Mouse (Mus musculus) embryonic facial prominence, embryonic 11.5 days (tissue): ENCODE measurements around the gene Ints4. TPM values are rescaled to one million over a fixed set of nuclear protein-coding genes. Genes with fewer than 3 reads are reported as not detected.

Experiments
- ATAC-seq: fragments of 200-750 bp; cut with Nextera tagmentation; replicated peaks from 2 replicates; pipeline ENCODE4 v1.8.0; 2017; ENCODE audit warnings: low read depth; ENCODE audit not compliant: insufficient number of reproducible peaks, low FRiP score, low TSS enrichment
- DNase-seq: peaks from one replicate; pipeline ENCODE4 v3.0.0-alpha.2; 2015; ENCODE audit warnings: low spot score
- H3K27ac ChIP-seq: fragments of 300-500 bp; sonication (generic); replicated peaks from 2 replicates; pipeline ENCODE4 v1.5.1; 2014; ENCODE audit warnings: mild to moderate bottlenecking, low read depth, low read length, control low read depth
- H3K27me3 ChIP-seq: fragments of 300-500 bp; sonication (generic); 2 replicates; pipeline ENCODE4 v1.6.1; 2014; ENCODE audit warnings: mild to moderate bottlenecking, low read length, moderate library complexity, mixed read lengths; ENCODE audit not compliant: control insufficient read depth, insufficient read depth
- H3K36me3 ChIP-seq: fragments of 300-500 bp; sonication (generic); replicated peaks from 2 replicates; pipeline ENCODE4 v1.6.1; 2014; ENCODE audit warnings: low read depth, mild to moderate bottlenecking, low read length, moderate library complexity, mixed read lengths; ENCODE audit not compliant: control insufficient read depth, insufficient read depth
- H3K4me1 ChIP-seq: fragments of 300-500 bp; sonication (generic); 2 replicates; pipeline ENCODE4 v1.6.1; 2014; ENCODE audit warnings: low read length, mixed read lengths; ENCODE audit not compliant: control insufficient read depth, insufficient read depth
- H3K4me2 ChIP-seq: fragments of 300-500 bp; sonication (generic); 2 replicates; pipeline ENCODE4 v1.6.1; 2014; ENCODE audit warnings: low read depth, mild to moderate bottlenecking, control low read depth, low read length, moderate library complexity
- H3K4me3 ChIP-seq: fragments of 300-500 bp; sonication (generic); 2 replicates; pipeline ENCODE4 v1.5.1; 2014; ENCODE audit warnings: low read depth, low read length, control low read depth
- H3K9ac ChIP-seq: fragments of 300-500 bp; sonication (generic); replicated peaks from 2 replicates; pipeline ENCODE4 v1.6.1; 2014; ENCODE audit warnings: mild to moderate bottlenecking, control low read depth, low read length
- H3K9me3 ChIP-seq: fragments of 300-500 bp; sonication (generic); replicated peaks from 2 replicates; pipeline ENCODE4 v1.6.1; 2016; ENCODE audit warnings: mild to moderate bottlenecking, low read length, inconsistent platforms, mixed read lengths; ENCODE audit not compliant: control insufficient read depth
- WGBS: fragments of 180-500 bp; shearing (Covaris S2); extraction: QIAGEN DNeasy Blood & Tissue Kit; methylation state at CpG from one replicate; pipeline ENCODE4 v1.1.7; 2014; 5-methylcytosine and 5-hydroxymethylcytosine counted together
- polyA plus RNA-seq: library from polyadenylated mRNA; unstranded; fragments of >200 nt; fragmentation: Nextera tagmentation; extraction: Ambion mirVana; gene quantifications from 2 replicates; pipeline ENCODE4 v1.2.1, GENCODE M21; 2014

Ints4 gene
- polyA plus RNA-seq, 1 experiment from 2014 or later, result 70.1 TPM

DNA sequence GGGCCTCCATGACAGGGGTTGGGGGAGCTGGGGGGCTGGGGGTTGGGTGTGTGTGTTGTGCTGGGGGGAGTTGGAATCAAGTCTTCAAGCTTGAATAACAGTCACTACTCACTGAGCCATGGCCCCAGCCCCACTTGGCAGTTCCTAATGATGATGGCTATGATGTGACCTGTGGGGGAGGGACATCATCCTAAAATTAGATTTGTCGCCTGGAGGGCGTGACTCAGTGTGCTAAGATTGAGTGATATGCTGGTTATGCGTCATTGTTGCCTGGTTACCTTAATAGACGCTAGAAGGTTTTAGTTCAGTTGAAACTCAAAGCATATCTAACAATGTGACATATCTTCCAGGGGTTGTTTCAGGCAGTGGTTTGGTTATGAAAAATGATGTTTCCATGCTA, 11.7 kb downstream of the Ints4 start:
- no peak overlapping the region for H3K4me3 ChIP-seq
- ATAC-seq (no peak), DNase-seq (no peak)
- H3K9me3 ChIP-seq, result no peaks in the 10 kb centered on the region
- H3K27me3 ChIP-seq, result no peaks in the 10 kb centered on the region
- WGBS, result 90% methylated on average over 4 of the region's 4 CpGs
- no peaks in the 10 kb centered on the region; the same call in none of the 2 replicates for H3K36me3 ChIP-seq
- H3K27ac ChIP-seq, result no peak overlapping the region
- no peaks in the 10 kb centered on the region for H3K4me1 ChIP-seq
- H3K9ac ChIP-seq, result no peak overlapping the region
- H3K4me2 ChIP-seq, result no peak overlapping the region

- no peak for ATAC-seq
Measured at GRCm38 (mm10) chr7:97495052-97495451, 14.3 kb downstream of the Ints4 start.

GRCm38 (mm10) chr7:97500555-97501209, 19.9 kb downstream of the Ints4 start:
- Histone ChIP-seq H3K4me1 (no peaks in the 10 kb centered on the region), H3K4me3 (no peak overlapping the region), H3K27me3 (no peaks in the 10 kb centered on the region), H3K9me3 (no peaks in the 10 kb centered on the region), H3K36me3 (peaks cover 2% of the 10 kb centered on the region; the same call in 1 of the 2 replicates), H3K9ac (no peak overlapping the region), H3K4me2 (no peak overlapping the region), H3K27ac (no peak overlapping the region)
- no peak for DNase-seq
- 88% methylated on average over 5 of the region's 5 CpGs for WGBS
- no peak for ATAC-seq

More at GRCm38 (mm10) chr7:97495052-97495451, 14.3 kb downstream of the Ints4 start:
- Histone ChIP-seq H3K27ac (no peak overlapping the region), H3K36me3 (no peaks in the 10 kb centered on the region; the same call in none of the 2 replicates), H3K4me3 (no peak overlapping the region), H3K27me3 (no peaks in the 10 kb centered on the region), H3K4me1 (no peaks in the 10 kb centered on the region), H3K9ac (no peak overlapping the region), H3K4me2 (no peak overlapping the region), H3K9me3 (no peaks in the 10 kb centered on the region)
- no peak for DNase-seq

- Histone ChIP-seq H3K4me3 (no peak overlapping the region), H3K9me3 (no peaks in the 10 kb centered on the region), H3K9ac (no peak overlapping the region), H3K4me1 (no peaks in the 10 kb centered on the region), H3K27ac (no peak overlapping the region), H3K36me3 (no peaks in the 10 kb centered on the region; the same call in none of the 2 replicates), H3K4me2 (no peak overlapping the region), H3K27me3 (no peaks in the 10 kb centered on the region)
- no peak for ATAC-seq
- WGBS, result 87% methylated on average over 1 of the region's 1 CpGs
- no peak for DNase-seq
Measured at GRCm38 (mm10) chr7:97514786-97515185, 34.0 kb downstream of the Ints4 start.

DNA sequence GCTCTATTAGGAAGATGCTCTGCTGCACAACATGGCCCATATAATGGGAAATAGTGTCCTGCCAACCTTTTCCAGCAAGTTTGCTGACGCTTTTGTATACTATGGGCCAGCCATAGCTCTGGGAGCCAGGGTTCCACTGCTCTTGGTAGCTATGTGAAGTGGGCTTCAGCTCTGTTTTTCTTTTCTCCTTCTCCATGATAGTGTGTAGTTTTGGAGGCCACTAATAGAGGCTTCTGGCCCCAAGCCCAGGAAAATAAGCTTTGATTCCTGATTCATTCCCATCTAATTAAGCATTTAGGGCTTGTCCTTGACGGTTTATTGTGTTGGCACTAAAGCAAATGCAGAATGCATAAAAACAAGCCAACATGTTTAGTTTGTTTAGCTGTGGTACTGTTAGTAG, 39.2 kb downstream of the Ints4 start:
- DNase-seq (no peak), ATAC-seq (no peak)
- Histone ChIP-seq H3K9me3 (no peaks in the 10 kb centered on the region), H3K36me3 (no peaks in the 10 kb centered on the region; the same call in none of the 2 replicates), H3K9ac (no peak overlapping the region), H3K4me1 (no peaks in the 10 kb centered on the region), H3K27me3 (no peaks in the 10 kb centered on the region), H3K27ac (no peak overlapping the region), H3K4me3 (no peak overlapping the region), H3K4me2 (no peak overlapping the region)
- 96% methylated on average over 2 of the region's 2 CpGs for WGBS

DNA sequence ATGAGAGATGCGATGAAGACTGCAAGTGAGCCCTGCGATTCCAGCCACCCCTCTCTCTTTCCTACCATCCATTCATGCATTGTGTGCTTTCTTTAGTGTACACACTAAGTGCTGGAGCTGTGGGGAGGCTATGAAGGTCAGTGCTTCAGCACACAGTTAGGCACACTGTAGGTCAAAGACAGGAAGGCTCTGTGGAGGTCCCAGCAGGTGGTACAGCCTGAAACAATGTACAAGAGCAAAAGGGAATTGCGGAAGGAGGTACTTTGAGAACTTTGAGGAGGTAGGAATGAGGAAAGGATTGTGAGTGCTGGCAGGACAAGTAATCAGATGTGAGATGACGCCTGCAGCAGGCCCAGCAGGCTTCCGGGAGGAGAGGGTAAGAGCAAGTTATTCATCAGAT, 54.8 kb downstream of the Ints4 start:
- H3K36me3 ChIP-seq, result peaks cover 3% of the 10 kb centered on the region
- 82% methylated on average over 5 of the region's 5 CpGs for WGBS
- no peak overlapping the region for H3K9ac ChIP-seq
- H3K4me1 ChIP-seq, result no peaks in the 10 kb centered on the region
- ATAC-seq (no peak), DNase-seq (no peak)
- no peak overlapping the region for H3K4me3 ChIP-seq
- no peak overlapping the region for H3K27ac ChIP-seq
- H3K9me3 ChIP-seq, result no peaks in the 10 kb centered on the region
- no peak overlapping the region for H3K4me2 ChIP-seq
- H3K27me3 ChIP-seq, result no peaks in the 10 kb centered on the region

DNA sequence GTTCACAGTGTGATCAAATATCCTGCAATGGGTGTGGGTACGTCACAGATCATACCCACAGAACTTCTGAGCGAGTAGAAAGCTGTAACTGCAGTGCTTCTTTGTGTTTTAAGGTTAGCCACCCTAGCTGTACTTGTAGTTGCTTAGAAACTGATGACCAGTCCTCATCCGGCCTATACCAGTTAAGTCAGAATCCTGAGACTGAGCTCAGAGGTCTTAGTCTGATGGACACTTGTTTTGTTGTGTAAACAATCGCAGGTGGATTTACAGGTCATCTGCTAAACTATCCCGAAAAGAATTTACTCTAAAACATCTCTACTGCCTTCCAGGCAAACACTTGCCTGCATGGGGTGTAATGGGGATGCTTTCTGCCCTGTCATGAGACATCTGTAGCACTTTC, 55.8 kb downstream of the Ints4 start:
- no peak for DNase-seq
- no peak overlapping the region for H3K9ac ChIP-seq
- no peak overlapping the region for H3K4me3 ChIP-seq
- H3K27ac ChIP-seq, result no peak overlapping the region
- no peak overlapping the region for H3K4me2 ChIP-seq
- H3K27me3 ChIP-seq, result no peaks in the 10 kb centered on the region
- H3K4me1 ChIP-seq, result no peaks in the 10 kb centered on the region
- WGBS, result 86% methylated on average over 5 of the region's 5 CpGs
- no peak for ATAC-seq
- no peaks in the 10 kb centered on the region for H3K9me3 ChIP-seq
- peaks cover 4% of the 10 kb centered on the region for H3K36me3 ChIP-seq

DNA sequence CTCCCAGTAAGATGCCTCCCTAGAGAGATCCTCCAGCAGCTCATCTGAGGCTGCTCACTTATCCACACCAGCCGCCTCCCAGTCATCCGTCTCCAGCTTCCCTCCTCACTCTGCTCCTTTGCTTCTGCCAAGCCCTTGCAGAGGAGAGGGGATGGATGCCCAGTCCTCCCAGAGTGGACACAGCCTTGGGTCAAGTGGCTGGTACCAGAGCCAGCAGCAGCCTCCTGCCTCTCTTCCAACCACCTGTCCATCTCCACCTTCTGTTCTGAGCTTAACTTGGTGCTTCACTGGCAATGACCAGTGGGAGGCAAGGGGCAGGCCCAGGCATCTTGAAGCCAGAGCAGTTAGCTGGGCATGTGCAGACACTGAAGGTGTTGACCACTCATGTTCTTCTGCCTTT, 65.7 kb downstream of the Ints4 start:
- WGBS, result 81% methylated on average over 2 of the region's 2 CpGs
- no peak overlapping the region for H3K27ac ChIP-seq
- H3K4me2 ChIP-seq, result no peak overlapping the region
- H3K9ac ChIP-seq, result no peak overlapping the region
- no peaks in the 10 kb centered on the region for H3K27me3 ChIP-seq
- no peak for DNase-seq
- H3K36me3 ChIP-seq, result 0 out of 2 replicates have a peak, but pooled peaks cover 3% of the 10 kb centered on the region
- H3K4me1 ChIP-seq, result no peaks in the 10 kb centered on the region
- ATAC-seq, result no peak
- no peak overlapping the region for H3K4me3 ChIP-seq
- no peaks in the 10 kb centered on the region for H3K9me3 ChIP-seq
